Mouse (Mus musculus) embryo, embryonic 10.5 days (tissue): ENCODE results near the gene Slc25a3.

Source experiments
- DNase-seq: peaks from one replicate; pipeline ENCODE4 v3.0.0-alpha.2; 2015; ENCODE audit warnings: low spot score

Slc25a3 gene

DNA sequence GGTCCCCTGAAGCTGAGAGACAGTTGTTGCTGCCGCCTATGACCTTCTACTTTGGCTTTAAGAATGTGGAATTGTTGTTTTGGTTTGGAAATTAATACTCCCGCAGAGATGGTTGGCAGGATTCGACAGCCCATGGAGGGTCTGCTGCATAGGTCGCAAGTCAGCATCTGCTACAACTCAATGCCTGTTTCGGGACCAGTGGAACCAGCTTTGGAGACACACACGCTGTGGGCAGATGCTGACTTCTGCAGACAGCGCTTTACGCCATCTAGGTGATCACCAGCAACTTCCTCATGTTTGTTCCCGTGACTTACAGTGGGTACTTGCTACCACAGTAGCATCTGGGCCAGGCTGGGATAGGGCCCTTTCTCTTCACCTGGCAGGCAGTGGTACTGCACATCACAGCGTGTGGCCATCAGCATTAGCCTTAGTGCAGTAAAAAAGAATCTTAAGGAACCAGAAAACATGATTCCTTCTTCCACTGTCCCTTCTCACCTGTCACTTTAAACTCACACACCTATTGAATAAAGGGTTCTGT lies 18.9 kb upstream of the Slc25a3 start:
- no peak for DNase-seq

- peak; percentile 75 for DNase-seq
These were observed 17.7 kb upstream of the Slc25a3 start for GRCm38 (mm10) chr10:91141564-91141963.

GRCm38 (mm10) chr10:91139148-91139766 lies 15.4 kb upstream of the Slc25a3 start:
- no peak for DNase-seq

DNA sequence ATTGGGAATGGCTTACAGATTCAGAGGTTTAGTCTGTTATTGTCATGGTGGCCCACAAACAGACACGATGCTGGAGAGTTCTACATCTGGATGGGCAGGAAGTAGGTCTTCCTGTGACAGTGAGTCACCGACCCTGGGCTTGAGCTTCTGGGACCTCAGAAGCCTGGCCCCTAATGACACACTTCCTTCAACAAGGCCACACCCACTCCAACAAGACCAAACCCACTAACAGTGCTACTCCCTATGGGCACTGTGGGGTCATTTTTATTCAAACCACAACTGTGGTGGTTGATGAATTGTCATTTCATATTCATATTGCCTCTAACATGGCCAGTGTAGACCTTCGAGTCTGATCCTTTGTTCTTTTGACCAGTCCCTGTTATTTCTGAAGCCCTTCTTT lies 14.5 kb upstream of the Slc25a3 start:
- no peak for DNase-seq

- DNase-seq = no peak
These were observed 13.5 kb upstream of the Slc25a3 start for GRCm38 (mm10) chr10:91137400-91137799.

DNA sequence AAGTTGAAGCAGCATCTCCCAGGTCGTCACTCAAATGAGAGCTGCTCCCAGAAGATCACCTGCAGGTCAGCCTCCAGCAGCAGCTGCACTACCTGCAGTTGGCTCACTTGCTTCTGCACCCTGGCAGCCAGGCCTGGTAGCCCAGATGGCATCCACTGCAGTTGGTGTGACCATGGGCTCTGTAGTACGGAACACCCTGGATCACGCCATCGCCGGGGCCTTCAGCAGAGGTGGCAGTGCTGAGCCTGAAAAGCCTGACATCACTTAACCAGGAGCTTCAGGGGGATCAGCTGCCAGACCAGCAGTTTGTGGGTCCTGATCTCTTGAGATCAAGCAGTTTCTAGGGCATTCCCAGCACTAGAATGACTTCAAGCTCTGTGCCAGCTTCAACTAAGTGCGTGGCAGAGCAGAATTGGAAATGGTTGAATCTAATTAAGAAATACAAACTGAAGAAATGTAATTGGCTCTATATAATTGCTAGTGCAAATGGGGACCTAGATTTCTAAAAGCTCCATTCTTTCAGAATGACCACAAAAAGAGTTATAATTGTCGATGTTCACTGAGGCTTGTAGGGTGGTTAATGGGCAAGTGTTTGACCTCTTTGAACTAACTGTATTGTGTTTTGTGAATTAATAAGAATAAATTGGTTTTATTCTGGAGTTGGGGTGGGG lies 11.6 kb upstream of the Slc25a3 start:
- DNase-seq = no peak

GRCm38 (mm10) chr10:91131565-91131964 lies 7.7 kb upstream of the Slc25a3 start:
- DNase-seq = no peak

DNA sequence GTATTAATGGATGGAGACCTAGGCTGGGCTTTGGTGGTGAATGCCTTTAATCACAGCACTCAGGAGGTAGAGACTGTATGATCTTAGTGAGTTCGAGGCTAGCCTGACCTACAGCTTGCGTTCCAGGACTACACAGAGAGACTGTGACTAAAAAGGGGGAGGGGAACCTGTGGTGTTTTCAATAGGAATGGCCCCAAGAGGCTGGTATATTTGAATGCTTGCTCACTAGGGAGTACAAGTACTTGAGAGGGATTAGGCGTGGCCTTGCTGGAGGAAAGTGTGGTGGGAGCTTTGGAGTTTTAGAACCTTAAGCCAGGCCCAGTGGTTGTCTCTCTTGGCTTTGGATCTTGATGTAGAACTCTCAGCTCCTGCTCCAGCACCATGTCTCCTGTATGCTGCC lies 6.9 kb upstream of the Slc25a3 start:
- DNase-seq = no peak

GRCm38 (mm10) chr10:91128551-91129160 lies 4.8 kb upstream of the Slc25a3 start:
- DNase-seq = no peak

- DNase-seq = no peak
These were observed 3.5 kb upstream of the Slc25a3 start for GRCm38 (mm10) chr10:91127395-91127794.

- DNase-seq = no peak
These were observed 2.9 kb upstream of the Slc25a3 start for GRCm38 (mm10) chr10:91126618-91127355.

DNA sequence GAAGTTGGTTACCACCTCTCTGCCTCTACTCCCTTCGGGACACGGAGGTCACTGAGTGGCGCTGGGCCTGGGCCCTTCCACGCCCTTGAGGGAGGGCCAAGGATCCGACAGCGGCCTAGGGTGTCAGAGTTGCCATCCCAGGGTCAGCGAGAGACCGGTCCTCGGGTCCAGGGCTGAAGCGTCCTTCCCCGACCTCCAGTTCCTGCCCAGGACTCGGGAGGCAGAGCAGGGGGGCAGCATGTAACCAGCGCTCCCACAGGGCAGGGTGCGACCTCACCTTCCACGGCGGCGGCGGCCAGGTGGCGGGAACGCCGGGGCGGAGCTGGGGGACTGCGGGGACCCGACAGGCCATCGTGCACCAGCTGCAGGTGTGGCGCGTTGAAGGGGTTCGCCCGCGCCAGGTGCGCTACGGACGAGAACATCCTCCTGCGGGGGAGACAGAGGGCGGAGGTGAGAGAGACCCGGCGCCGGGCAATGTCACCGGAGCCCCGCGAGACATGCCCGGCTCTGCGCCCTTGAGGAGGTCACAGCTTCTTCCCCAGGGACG lies 505 bp downstream of the Slc25a3 start:
- peak; percentile 31 for DNase-seq

DNA sequence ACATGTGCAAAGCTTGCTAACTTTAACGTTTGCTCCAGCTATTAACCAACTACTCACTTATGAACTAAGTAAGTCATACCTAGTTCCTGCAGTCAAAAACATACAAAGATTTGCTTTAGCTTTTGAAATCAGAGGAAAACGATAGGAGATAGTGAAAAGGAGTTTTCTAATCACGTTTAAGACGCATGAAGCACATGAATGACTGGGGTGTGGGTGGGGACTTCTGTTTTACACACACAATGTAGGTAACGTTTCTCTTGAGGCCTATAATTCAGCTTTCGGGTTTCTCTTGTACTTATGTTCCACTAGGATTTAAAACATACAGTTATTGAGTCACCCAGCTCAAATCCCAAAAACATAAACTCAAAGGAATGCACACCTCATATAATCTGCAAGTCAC lies 1.2 kb downstream of the Slc25a3 start:
- DNase-seq = no peak

DNA sequence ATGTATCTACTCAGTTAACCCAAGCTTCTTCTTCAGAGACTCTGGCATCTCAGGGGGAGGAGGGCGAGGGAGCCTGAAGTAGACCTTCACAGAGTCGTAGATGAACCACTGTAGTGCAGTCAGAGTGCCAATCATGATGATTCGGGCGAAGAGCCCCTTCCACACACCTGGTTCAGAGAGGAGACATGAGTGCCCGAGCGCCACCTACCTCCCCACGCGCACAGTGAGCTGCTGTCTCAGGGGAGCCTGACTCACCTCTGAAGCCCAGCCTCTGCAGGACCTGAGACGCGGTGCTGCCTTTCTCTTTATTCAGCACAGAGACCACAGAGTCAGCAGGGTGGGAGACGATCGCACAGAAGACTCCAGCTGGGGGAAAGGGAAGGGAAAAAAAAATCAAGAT lies 6.9 kb downstream of the Slc25a3 start:
- DNase-seq = no peak

GRCm38 (mm10) chr10:91109841-91110240 lies 14.0 kb downstream of the Slc25a3 start:
- no peak for DNase-seq

DNA sequence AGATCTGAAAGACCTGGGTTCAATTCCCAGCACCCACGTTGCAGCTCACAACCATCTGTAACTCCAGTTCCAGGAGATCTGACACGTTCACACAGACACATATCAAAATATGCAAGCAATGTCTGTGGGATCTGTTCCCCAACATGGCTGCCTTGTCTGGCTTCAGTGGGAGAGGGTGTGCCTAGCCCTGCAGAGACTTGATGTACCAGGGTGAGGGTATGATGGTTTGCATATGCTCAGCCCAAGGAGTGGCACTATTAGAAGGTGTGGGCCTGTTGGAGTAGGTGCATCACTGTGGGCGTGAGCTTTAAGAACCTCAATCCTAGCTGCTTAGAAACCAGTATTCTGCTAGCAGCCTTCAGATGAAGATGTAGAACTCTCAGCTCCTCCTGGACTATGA lies 17.9 kb downstream of the Slc25a3 start:
- DNase-seq = no peak

GRCm38 (mm10) chr10:91102799-91103590 lies 20.9 kb downstream of the Slc25a3 start:
- DNase-seq = no peak

- no peak for DNase-seq
These were observed 21.9 kb downstream of the Slc25a3 start for GRCm38 (mm10) chr10:91101936-91102335.

DNA sequence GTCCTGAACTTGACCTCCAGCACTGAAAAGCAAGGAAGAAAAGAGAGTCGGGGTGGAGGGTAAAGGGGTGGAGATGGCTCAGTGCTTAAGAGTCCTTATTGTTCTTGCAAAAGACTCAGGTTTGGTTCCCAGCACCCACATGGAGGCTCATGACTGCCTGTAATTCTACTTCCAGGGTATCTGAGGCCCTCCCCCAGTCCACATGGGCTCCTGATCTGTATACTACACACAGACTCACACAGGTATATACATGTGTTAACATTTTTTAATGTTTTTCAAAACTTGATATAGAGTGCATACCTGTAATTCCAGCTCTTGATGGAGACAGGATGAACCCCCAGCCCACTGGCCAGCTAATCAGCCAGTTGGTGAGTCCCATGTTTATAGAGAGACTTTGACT lies 23.8 kb downstream of the Slc25a3 start:
- no peak for DNase-seq

DNA sequence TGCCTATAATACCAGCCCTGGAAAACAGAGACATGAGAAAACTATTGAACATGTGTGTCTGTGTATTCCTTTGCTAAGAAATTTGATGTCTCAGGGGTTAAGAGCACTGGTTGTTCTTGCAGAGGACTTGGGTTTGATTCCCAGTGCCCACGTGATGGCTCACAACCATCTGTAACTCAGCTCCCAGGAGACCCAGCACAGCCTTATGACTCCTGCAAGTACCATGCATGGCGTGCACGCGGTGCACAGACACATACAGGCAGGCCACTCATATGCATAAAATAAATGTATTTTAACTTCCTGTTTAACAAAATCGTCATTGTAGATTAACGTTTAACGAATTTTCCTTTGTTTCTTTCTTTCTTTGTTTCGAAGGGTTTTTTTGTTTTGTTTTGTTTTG lies 25.8 kb downstream of the Slc25a3 start:
- DNase-seq = no peak
